Mouse (Mus musculus): ENCODE data around the gene Parp2. TPM values are rescaled to one million over a fixed set of nuclear protein-coding genes. Genes with fewer than 3 reads are reported as not detected.
A peak's percentile ranks its signal among the peaks of the same experiment; 100 is the strongest.

Gene Parp2
- 12.6 and 13.2 TPM in 2 replicates for polyA plus RNA-seq (2012; ENCODE audit: insufficient read depth, insufficient read length, missing spikeins)

DNA sequence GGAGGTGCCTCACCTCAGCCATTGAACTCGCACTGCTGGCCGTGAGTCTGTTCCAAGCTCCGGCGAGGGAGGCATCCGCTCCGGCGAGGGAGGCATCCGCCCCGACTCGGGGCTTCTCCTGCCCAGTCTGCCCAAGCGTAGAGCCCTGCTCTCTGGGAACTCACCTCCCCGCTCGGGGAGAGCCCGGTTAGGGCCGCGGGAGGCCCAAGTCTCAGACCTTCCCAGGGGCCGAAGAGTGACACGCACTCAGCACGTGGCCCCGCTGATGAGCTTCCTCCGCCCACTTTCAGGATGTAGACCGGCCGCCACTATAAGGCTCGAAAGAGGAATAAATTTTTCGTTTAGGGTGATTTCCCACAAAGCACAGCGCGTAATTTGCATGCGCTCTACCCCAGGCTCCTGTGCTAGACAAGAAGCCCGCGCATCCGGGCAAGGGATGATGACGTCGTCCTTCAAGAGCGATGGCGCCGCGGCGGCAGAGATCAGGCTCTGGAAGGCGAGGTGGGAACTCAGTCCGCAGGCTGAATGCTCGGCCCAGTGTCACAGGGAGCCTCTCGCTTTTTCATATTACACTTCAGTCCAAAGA lies at the start of gene Parp2, which contains the start of gene Ccnb1ip1:
Gene Parp2 (plus strand): TSS at position 355 of the 586 bp plus-strand sequence.
Gene Ccnb1ip1 (minus strand): TSS at position 246 of the 586 bp plus-strand sequence.
- Histone ChIP-seq H3K4me3 (ENCODE audit: insufficient read depth, low read depth, low read length) (peak within 1 kb of the TSS; percentile 74), H3K4me1 (ENCODE audit: control insufficient read depth, insufficient read depth, insufficient read length, low read length) (no peaks in the 10 kb centered on the region), H3K27ac (replicated peaks; ENCODE audit: low read depth, low read length) (peak within 1 kb of the TSS; percentile 65)

- no peak overlapping the region for H3K4me3 ChIP-seq (ENCODE audit: insufficient read depth, low read depth, low read length)
- H3K27ac ChIP-seq (replicated peaks; ENCODE audit: low read depth, low read length) = no peak overlapping the region
- no peaks in the 10 kb centered on the region for H3K4me1 ChIP-seq (ENCODE audit: control insufficient read depth, insufficient read depth, insufficient read length, low read length)
These were observed 49.1 kb upstream of the Parp2 start for GRCm38 (mm10) chr14:50758416-50759085.

GRCm38 (mm10) chr14:50765736-50766135 lies 41.9 kb upstream of the Parp2 start:
- Histone ChIP-seq H3K4me3 (ENCODE audit: insufficient read depth, low read depth, low read length) (no peak overlapping the region), H3K4me1 (ENCODE audit: control insufficient read depth, insufficient read depth, insufficient read length, low read length) (no peaks in the 10 kb centered on the region), H3K27ac (replicated peaks; ENCODE audit: low read depth, low read length) (no peak overlapping the region)

DNA sequence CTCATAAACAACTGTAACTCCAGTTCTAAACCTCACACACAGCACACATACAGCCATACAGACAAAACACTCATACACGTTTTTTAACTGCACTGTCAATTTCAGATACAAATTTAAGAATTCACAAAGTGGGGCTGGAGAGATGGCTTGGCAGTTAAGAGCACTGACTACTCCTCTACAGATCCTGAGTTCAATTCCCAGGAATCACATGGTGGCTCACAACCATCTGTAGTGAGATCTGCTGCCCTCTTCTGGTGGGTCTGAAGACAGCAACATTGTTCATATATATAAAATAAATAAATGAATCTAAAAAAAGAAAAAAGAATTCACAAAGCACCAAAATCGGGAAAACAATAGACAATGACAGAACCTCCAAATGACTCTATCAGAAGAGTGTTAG lies 36.3 kb upstream of the Parp2 start:
- Histone ChIP-seq H3K4me1 (ENCODE audit: control insufficient read depth, insufficient read depth, insufficient read length, low read length) (no peaks in the 10 kb centered on the region), H3K4me3 (ENCODE audit: insufficient read depth, low read depth, low read length) (no peak overlapping the region), H3K27ac (replicated peaks; ENCODE audit: low read depth, low read length) (no peak overlapping the region)

DNA sequence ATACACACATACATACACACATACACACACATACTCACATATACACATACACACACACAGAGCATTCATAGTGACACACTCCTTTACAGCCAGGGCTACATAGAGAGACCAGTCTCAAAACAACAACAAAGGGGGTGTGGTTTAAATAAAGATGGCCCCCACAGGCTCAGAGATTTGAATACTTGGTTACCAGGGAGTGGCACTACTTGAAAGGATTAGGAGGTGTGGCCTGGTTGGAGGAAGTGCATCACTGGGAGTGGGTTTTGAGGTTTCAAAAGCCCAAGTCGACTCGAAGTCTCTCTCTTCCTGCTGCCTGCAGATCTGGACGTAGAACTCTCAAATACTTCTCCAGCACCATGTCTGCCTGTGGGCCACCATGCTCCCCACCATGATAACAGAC lies 25.5 kb upstream of the Parp2 start:
- H3K4me1 ChIP-seq (ENCODE audit: control insufficient read depth, insufficient read depth, insufficient read length, low read length) = no peaks in the 10 kb centered on the region
- no peak overlapping the region for H3K27ac ChIP-seq (replicated peaks; ENCODE audit: low read depth, low read length)
- H3K4me3 ChIP-seq (ENCODE audit: insufficient read depth, low read depth, low read length) = no peak overlapping the region

DNA sequence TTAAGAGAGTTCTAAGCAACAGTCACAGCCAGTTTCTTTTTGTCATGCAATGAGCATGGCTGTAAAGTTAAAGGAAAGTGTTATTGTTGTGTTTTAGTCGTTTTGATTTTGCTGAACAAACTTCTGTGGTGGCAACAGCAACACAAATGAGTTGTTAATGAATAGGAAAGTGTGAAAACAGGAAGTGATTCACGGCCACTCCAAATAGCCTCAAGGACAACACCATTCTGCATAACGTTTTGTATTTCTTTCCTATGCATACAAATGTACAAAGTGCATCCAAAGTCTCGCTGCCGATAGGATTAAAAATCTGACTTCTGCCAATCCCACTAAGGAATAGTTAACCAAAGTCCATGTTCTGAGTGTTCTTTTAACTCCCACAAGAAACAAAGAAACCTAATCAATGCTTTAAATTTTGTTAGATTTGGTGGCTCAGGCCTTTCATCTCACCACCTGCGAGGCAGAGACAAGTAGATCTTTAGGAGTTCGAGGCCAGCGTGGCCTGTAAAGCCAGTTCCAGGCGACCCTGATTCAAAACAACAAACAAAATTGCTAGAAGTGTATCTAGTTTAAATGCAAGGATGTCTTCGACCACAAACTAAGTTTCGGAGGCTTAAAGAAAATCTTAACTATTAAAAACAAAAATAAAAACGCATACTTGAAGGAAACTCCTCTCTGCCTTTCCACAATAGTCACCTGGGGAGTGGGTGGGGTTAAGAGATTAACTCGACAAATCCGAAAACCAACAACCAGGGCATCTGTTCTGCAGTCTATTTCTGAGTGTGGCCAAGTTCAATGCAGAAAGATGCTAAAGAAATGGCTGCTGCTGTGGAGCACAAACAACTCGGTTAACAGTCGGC lies 23.0 kb upstream of the Parp2 start:
- Histone ChIP-seq H3K27ac (replicated peaks; ENCODE audit: low read depth, low read length) (no peak overlapping the region), H3K4me1 (ENCODE audit: control insufficient read depth, insufficient read depth, insufficient read length, low read length) (no peaks in the 10 kb centered on the region), H3K4me3 (ENCODE audit: insufficient read depth, low read depth, low read length) (peak overlapping the region; percentile 91)

- Histone ChIP-seq H3K4me3 (ENCODE audit: insufficient read depth, low read depth, low read length) (peak within 1 kb of the TSS; percentile 91), H3K27ac (replicated peaks; ENCODE audit: low read depth, low read length) (no peak within 1 kb of the TSS), H3K4me1 (ENCODE audit: control insufficient read depth, insufficient read depth, insufficient read length, low read length) (no peaks in the 10 kb centered on the region)
These were observed 22.4 kb upstream of the Parp2 start, which contains the start of gene Ttc5 for GRCm38 (mm10) chr14:50785251-50785637. Gene Ttc5 (minus strand): TSS chr14:50785519.

- Histone ChIP-seq H3K27ac (replicated peaks; ENCODE audit: low read depth, low read length) (no peak overlapping the region), H3K4me1 (ENCODE audit: control insufficient read depth, insufficient read depth, insufficient read length, low read length) (no peaks in the 10 kb centered on the region), H3K4me3 (ENCODE audit: insufficient read depth, low read depth, low read length) (no peak overlapping the region)
These were observed 19.5 kb upstream of the Parp2 start for GRCm38 (mm10) chr14:50788157-50788556.

DNA sequence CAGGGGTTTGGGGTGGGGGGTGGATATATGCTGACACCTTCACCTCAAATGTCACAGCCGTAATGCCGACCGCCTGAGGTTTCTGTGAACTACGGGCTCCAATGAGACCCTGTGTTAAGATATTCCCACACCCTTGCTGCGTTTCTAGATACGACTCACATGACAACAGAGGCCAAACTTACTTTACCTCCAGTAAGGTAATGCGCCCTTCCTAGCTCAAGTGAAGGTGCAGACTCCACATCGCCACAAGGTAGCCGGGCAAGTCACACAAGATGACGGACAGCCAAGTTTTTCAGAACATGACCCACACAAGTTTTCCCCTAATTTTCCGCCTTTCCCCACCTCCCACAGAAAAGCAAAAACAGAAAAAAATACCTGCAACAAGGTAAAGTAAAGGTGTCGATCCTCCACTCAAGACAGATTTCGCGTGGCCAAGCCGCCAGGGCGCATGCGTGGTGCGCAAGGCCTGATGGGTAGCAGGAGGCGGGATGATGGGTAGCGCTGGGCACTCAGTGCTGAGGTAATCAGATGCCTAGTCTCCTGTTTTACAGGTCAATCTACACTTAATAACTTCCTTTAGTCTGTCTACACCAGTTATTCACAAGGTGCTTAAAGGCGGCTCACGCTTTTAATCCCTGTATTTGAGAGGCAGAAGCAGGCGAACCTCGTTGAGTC lies 12.2 kb upstream of the Parp2 start:
- Histone ChIP-seq H3K4me1 (ENCODE audit: control insufficient read depth, insufficient read depth, insufficient read length, low read length) (no peaks in the 10 kb centered on the region), H3K27ac (replicated peaks; ENCODE audit: low read depth, low read length) (no peak overlapping the region), H3K4me3 (ENCODE audit: insufficient read depth, low read depth, low read length) (no peak overlapping the region)

DNA sequence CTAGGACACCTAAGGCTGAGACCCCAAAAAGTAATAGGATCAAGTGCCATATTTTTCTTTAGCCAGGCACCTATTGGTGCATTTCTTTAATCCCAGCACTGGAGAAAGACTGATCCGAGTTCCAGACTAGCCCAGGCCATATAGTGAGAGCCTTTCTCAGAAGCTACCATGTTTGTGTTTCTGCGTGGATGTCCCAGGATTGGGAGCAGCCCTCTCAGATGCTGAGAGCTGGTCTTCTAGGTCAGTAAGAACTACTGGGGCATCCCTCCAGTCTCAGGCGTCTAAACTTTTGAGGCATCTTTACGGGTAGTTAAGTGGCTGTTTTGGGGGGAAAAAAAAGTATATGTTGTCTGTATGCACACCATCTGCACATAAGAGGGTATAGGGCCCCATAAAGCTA lies 11.7 kb upstream of the Parp2 start:
- H3K4me3 ChIP-seq (ENCODE audit: insufficient read depth, low read depth, low read length) = no peak overlapping the region

DNA sequence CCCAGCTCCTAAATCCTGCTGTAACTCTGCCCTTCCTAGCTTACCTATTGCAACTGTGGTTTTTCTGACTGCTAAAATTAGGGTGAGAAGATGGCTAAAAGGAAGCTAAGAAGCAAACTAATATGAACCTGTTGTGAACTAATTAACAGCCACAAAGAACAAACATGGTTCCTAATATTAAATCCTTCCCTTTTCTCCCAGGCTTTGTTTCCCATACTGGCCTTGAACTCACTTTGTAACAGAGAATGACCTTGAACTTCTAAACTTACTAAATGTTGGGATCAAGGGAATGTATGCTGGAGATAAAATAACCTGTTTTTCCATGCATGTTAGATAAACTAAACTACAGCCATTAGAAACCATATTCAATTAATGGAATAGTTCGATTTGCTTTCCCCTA lies 11.2 kb upstream of the Parp2 start:
- no peak overlapping the region for H3K27ac ChIP-seq (replicated peaks; ENCODE audit: low read depth, low read length)
- H3K4me3 ChIP-seq (ENCODE audit: insufficient read depth, low read depth, low read length) = no peak overlapping the region
- no peaks in the 10 kb centered on the region for H3K4me1 ChIP-seq (ENCODE audit: control insufficient read depth, insufficient read depth, insufficient read length, low read length)

More for the DNA sequence above, 11.7 kb upstream of the Parp2 start:
- H3K4me1 ChIP-seq (ENCODE audit: control insufficient read depth, insufficient read depth, insufficient read length, low read length) = no peaks in the 10 kb centered on the region
- H3K27ac ChIP-seq (replicated peaks; ENCODE audit: low read depth, low read length) = no peak overlapping the region

DNA sequence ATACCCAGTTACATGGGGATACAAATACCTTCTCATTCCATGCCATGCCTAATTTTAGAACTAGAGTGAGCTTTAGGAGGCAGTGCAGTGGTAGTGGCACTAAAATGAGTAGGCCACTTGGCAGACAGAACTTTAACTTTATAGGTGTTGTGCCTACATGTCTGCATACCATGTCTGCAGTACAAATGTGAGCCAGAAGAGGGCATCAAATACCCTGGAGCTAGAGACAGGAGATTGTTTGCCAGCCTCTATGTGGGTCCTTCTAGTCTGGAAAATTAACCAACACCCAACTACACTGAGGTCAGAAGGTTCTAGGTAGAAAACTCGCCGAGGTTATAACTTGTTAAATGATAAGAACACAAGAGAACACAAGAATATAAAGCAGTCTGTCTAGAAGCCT lies 9.1 kb upstream of the Parp2 start:
- Histone ChIP-seq H3K4me3 (ENCODE audit: insufficient read depth, low read depth, low read length) (no peak overlapping the region), H3K4me1 (ENCODE audit: control insufficient read depth, insufficient read depth, insufficient read length, low read length) (no peaks in the 10 kb centered on the region), H3K27ac (replicated peaks; ENCODE audit: low read depth, low read length) (no peak overlapping the region)

GRCm38 (mm10) chr14:50799502-50800259 lies 8.0 kb upstream of the Parp2 start:
- Histone ChIP-seq H3K27ac (replicated peaks; ENCODE audit: low read depth, low read length) (no peak overlapping the region), H3K4me3 (ENCODE audit: insufficient read depth, low read depth, low read length) (no peak overlapping the region), H3K4me1 (ENCODE audit: control insufficient read depth, insufficient read depth, insufficient read length, low read length) (no peaks in the 10 kb centered on the region)

DNA sequence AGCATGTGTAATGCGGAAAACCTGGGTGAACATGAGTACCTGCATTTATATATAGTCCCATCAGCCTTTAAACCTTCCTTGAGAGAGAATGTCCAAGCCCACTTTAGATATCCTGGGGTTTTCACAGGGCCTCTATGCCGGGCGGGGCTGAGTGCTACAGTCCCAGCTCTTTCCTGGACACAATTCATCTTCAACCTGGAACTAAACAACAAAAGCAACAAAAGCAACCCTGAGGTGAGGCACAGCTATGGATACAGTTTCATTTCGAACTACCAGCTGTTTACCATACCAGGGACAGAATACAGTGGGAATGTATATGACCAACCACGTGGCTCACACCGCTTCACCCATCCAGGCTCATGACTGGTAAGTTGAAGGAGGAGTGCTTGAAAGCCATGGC lies 5.2 kb upstream of the Parp2 start:
- no peak overlapping the region for H3K27ac ChIP-seq (replicated peaks; ENCODE audit: low read depth, low read length)
- H3K4me1 ChIP-seq (ENCODE audit: control insufficient read depth, insufficient read depth, insufficient read length, low read length) = no peaks in the 10 kb centered on the region
- H3K4me3 ChIP-seq (ENCODE audit: insufficient read depth, low read depth, low read length) = no peak overlapping the region
